Mouse (Mus musculus): ENCODE measurements around the gene Ttf1.
"Not testable (repeated sequence)": the region's sequence is repeated elsewhere in the genome, so short reads cannot be mapped to it uniquely, and the experiment has no call there.

Ttf1 gene

DNA sequence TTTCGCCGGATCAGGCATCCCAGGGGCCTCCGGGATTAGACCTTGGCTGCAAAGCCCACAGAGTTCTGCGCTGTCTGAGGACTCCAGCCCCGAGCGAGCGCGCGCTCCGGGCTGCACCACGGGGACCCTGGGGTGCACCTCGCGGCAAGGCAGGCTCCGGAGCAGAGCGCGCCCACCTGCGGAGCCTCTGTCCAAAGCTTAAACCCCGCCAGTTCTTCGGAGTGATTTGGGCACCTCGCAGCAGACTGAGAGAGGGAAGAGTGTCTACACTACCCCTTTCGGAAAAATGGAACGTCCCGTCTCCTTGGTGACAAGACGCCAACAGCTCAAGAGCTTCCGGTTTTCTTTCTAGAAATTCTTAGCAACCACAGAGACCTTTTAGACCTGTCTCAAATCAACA lies 5.1 kb upstream of the Ttf1 start, which contains the start of gene Cfap77:
Cfap77 (minus strand) TSS at position 76 of the 400 bp plus-strand sequence.
- no peak for DNase-seq (ENCODE audit: low read depth, low spot score)

DNA sequence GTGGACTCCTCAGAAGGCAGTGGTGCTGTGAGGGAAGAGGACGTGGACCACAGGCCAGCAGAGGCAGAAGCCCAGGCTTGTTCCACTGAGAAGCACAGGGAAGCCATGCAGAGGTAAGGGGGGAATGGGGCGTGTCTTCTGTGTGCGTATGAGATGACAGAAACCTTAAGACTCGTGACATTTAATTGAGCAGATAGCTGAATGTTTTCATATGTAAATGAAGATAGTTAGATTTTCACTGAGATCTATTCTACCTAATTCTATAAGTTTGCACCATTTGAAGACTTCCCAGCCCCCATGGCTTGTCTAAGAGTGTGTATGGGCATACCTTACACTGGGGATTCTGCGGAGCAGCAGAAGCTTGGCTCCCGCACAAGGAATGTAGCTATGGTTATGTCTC lies 5.7 kb downstream of the Ttf1 start:
- no peak for DNase-seq (ENCODE audit: low read depth, low spot score)

- no peak for DNase-seq (ENCODE audit: low read depth, low spot score)
Measured at GRCm38 (mm10) chr2:29066410-29066809, 6.3 kb downstream of the Ttf1 start.

GRCm38 (mm10) chr2:29074676-29075075 lies 14.6 kb downstream of the Ttf1 start:
- no peak for DNase-seq (ENCODE audit: low read depth, low spot score)

DNA sequence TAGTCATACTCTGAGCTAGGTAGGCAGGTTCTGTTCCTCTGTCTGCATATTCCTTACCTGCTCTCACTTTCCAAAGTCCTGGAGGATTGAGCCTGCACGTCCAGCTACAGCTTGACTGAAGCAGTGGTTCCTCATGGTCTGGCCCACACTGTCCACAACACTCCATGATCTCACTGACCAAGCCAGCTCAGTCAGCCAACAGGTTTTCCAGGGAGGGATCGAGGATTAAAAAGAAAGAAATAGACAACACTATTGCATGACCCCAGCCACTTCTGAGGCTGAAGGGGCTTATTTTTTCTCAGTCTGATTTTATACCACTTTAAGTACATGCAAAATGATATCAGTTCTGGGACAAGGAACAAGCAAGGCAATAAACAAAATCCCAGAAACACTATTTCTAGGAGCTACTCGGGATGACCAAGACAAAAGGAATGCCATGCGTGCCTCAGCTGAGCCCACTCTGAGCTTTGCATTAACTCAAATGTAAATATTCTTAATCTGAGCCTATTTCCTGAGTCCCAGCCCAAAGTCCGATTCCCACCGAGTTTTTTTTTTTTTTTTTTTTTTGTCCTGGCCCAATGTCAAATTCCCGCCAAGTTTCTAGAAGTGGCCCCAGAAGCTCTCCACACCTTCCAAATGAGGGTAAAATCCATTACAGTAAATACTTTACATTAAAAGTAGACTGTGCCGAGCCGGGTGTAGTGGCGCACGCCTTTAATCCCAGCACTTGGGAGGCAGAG lies 15.4 kb downstream of the Ttf1 start:
- no peak for DNase-seq (ENCODE audit: low read depth, low spot score)

- DNase-seq (ENCODE audit: low read depth, low spot score): no peak
Measured at GRCm38 (mm10) chr2:29076226-29076625, 16.2 kb downstream of the Ttf1 start.

DNA sequence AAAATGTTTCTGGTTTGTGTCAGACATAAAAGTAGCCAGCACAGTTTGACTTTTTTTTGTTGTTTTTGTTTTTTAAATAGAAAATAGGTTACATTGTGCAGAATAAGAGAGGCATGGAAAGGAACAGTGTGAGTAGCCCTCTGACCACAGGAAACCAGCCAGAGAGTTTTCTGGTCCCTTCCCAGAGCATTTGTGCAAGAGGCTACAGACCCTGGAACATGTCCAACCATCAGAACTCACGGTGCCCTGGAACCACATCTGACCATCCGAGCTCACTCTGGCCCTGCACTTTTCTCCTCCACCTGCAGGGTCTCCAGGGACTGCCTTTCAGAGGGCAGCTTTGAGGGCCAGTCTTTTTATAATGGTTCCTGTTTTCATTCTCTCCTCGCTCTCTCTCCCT lies 21.9 kb downstream of the Ttf1 start:
- no peak for DNase-seq (ENCODE audit: low read depth, low spot score)

DNA sequence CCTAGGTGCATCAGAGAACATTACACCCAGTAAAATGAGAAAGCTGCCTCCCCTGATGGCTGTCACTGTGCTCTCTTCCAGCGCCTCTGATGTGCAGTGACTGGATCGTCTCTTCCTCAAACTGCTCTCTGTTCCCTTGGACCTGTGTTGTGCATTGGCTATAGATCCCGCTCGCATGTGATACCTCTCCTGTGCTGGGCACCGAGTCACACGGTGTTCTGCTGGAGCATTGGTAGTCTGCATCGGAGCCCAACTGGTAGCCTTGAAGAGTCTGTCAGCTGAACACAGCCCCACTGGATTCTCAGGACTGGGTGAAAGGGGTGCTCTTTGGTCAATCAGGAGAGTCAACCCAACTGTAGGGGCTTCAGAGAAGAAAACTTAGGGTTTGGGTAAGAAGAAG lies 26.0 kb downstream of the Ttf1 start:
- DNase-seq (ENCODE audit: low read depth, low spot score): no peak

DNA sequence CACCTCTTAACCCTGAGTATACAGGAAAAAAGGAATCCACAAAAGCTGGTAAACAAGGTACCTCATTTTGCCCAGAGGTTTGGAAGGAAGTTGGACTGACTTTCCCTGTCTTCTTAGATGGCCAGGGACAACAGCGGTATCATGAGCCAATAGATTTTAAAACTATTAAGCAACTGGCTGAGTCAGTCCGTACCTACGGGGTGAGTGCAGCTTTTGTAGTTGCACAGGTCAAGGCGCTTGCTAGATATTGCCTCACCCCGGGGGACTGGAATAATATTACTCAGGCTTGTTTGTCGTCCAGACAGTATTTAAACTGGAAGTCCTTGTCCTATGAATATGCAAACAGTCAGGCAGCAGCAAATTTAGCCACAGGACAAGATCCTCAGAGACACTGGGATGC lies 29.2 kb downstream of the Ttf1 start:
- not testable (repeated sequence) for DNase-seq (ENCODE audit: low read depth, low spot score)

GRCm38 (mm10) chr2:29095674-29096073 lies 35.6 kb downstream of the Ttf1 start:
- no peak for DNase-seq (ENCODE audit: low read depth, low spot score)

GRCm38 (mm10) chr2:29096751-29097150 lies 36.7 kb downstream of the Ttf1 start:
- DNase-seq (ENCODE audit: low read depth, low spot score): no peak

- DNase-seq (ENCODE audit: low read depth, low spot score): no peak
Measured at GRCm38 (mm10) chr2:29097465-29097864, 37.4 kb downstream of the Ttf1 start.

GRCm38 (mm10) chr2:29097955-29098354 lies 37.9 kb downstream of the Ttf1 start:
- not testable (repeated sequence) for DNase-seq (ENCODE audit: low read depth, low spot score)

- no peak for DNase-seq (ENCODE audit: low read depth, low spot score)
Measured at GRCm38 (mm10) chr2:29098786-29099185, 38.7 kb downstream of the Ttf1 start.

GRCm38 (mm10) chr2:29099646-29100045 lies 39.6 kb downstream of the Ttf1 start:
- no peak for DNase-seq (ENCODE audit: low read depth, low spot score)

DNA sequence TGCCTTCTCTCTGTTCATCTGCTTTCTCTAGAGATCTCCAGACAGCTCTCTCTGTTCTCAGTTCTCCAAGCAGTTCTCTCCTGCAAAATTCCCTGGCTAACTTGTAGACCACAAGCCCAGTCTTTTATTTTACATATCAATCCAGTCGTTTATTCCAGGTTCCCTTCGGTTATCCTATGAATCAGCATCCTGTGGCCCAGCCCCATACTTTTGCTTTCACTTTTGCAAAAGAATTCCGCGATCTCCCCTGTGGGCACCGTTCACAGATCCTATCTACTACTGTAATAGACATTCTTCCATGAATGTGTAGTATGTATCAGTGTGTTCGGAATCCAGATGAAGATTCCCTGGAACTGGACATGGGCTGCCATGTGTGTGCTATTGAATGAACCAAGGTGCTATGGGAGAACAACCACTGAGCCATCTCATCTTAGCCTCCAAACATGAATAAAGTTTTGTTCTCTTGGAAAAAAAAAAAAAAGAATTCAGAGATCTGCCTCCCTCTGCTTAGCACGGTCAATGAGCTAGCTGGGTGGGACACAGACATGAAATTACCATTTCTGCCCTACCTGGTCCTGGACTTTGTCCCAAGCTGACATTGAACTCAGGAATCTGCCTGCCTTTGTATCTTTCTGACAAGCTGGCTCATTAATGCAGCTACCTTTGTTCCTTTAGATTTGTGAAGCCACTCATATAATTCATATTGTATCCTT lies 40.9 kb downstream of the Ttf1 start:
- DNase-seq (ENCODE audit: low read depth, low spot score): no peak

GRCm38 (mm10) chr2:29102416-29103377 lies 42.6 kb downstream of the Ttf1 start:
- not testable (repeated sequence) for DNase-seq (ENCODE audit: low read depth, low spot score)

DNA sequence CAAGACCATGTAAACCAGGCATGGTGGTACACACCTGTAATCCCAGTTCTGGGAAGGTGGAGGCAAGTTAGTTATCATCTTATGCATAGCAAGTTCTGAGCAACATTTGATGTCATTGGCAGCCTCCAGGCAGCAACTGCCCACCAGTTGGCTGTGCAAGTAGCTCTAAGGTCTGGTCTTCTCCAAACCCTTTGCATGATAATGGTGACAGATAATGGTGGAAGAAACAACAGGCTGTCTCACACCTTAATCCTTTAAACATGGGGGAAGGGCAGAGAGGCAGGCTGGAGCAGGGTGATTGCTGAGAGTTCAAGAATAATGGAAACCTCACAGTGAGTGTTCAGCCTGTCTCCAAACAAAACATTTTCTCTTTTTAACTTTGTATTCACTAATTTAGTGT lies 60.9 kb downstream of the Ttf1 start:
- DNase-seq (ENCODE audit: low read depth, low spot score): no peak

GRCm38 (mm10) chr2:29122446-29122845 lies 62.4 kb downstream of the Ttf1 start:
- no peak for DNase-seq (ENCODE audit: low read depth, low spot score)

DNA sequence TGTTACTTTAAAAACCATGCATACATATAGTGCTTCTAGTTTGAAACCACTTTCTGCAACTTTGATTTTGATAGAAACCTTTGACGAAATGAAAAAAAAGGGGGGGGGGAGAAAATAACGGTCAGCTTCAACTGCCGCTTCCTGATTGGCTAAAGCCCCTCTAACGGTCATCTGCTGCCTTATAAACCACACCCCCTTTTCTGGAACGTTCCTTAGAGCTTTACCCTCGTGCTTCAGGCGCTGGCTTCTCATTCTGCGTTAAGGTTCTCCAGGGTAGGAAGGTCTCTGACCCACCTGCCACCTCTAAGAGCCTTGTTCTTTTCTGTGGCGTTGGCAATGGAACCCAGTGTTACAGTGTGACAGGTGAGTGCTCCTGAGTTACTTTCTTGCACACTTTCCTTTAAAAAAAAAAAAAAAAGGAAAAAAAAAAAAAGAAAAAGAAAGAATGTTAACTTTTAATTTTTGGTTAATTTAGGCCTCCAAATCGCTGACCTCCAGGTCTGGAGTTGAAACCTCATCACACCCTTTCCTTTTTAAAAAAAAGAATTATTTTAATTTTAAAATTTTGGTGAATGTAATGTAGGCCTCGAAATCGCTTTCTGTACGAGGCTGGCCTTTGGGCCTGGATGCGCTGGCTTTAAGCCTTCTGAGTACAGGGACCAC lies 64.0 kb downstream of the Ttf1 start, which contains the start of gene Setx:
Setx (plus strand) TSS at position 275 of the 663 bp plus-strand sequence.
- no peak for DNase-seq (ENCODE audit: low read depth, low spot score)

GRCm38 (mm10) chr2:29124571-29124935 lies 64.5 kb downstream of the Ttf1 start:
- no peak for DNase-seq (ENCODE audit: low read depth, low spot score)

Measured in c-Kit-negative CD71-positive TER-119-positive erythroid progenitor cells, embryonic 14.5 days (primary cell).